Mouse (Mus musculus) bone marrow, adult 2 months (tissue): ENCODE measurements at regions not wholly inside any gene's neighbourhood (a gene's known extent, or its start where the extent isn't known, plus 50 kb on each side); places are given as distances from the start of the nearest gene placed in this dataset.

Source experiments
- CTCF ChIP-seq: fragments of 200-500 bp; IDR thresholded peaks from 2 replicates; pipeline ENCODE4 v1.5.1; 2011; ENCODE audit warnings: low read length, control low read depth; ENCODE audit not compliant: control insufficient read depth, insufficient read depth
- POLR2A ChIP-seq: fragments of 200-500 bp; IDR thresholded peaks from 2 replicates; pipeline ENCODE4 v1.6.1; 2011; ENCODE audit warnings: low read depth, mild to moderate bottlenecking, control low read depth, low read length, borderline replicate concordance; ENCODE audit not compliant: control insufficient read depth

DNA sequence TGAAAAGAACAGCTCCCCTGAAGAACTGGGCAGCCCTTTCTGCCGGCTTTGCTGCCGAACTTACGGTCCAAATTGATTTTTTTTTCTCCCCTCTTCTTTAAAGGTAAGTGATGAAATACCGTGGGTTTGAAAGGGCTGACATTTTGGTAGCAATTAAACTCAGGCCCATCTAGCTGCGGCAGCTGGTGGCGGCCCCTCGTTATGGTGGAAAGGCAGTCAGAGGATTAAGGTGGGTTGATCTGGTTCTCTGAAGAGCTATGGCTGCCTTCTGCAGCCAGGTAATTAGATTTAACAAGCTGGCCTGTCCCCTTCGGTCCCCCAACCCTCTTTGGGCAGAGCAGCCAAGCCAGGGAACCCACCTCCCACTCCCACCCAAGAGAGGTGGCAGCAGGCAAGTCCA, 214.1 kb upstream of the Csf3r start:
- TF ChIP-seq POLR2A: no peak
- TF ChIP-seq CTCF: no peak
